Mouse (Mus musculus) MEL (cell line): Measurements from ENCODE around the gene Zfp768. TPM values are rescaled to one million over a fixed set of nuclear protein-coding genes. Genes with fewer than 3 reads are reported as not detected.

Source experiments
- DNase-seq: peaks from one replicate; pipeline ENCODE4 v3.0.0; 2011; ENCODE audit warnings: low read depth, low spot score
- H3K27ac ChIP-seq: 2 replicates; pipeline ENCODE4 v1.5.1; 2012; ENCODE audit warnings: low read depth, mild to moderate bottlenecking, control low read depth, low read length, moderate library complexity; ENCODE audit not compliant: control insufficient read depth
- H3K27me3 ChIP-seq, 2 experiments: fragments of 150-350 bp in 1 of 2; sonication (generic) in 1 of 2; 2 replicates each; pipeline ENCODE4 v1.6.1; 2012; ENCODE audit warnings: low read length in 2 of 2, mild to moderate bottlenecking in 2 of 2, improper control_type of control experiment in 1 of 2, moderate library complexity in 1 of 2; ENCODE audit not compliant: insufficient read depth in 2 of 2, control insufficient read depth in 1 of 2
- H3K36me3 ChIP-seq, 2 experiments: 2 replicates each; pipeline ENCODE4 v1.6.1; 2012 to 2014; ENCODE audit warnings: low read length in 2 of 2, improper control_type of control experiment in 1 of 2, inconsistent platforms in 1 of 2, mild to moderate bottlenecking in 1 of 2; ENCODE audit not compliant: insufficient read depth in 2 of 2, control insufficient read depth in 1 of 2
- H3K4me1 ChIP-seq, 2 experiments: fragments of 150-350 bp in 1 of 2; sonication (generic) in 1 of 2; 2 replicates each; pipeline ENCODE4 v1.6.1; 2012; ENCODE audit warnings: low read length in 2 of 2, improper control_type of control experiment in 1 of 2, mild to moderate bottlenecking in 1 of 2; ENCODE audit not compliant: insufficient read depth in 2 of 2, control insufficient read depth in 1 of 2
- H3K4me3 ChIP-seq, 2 experiments: fragments of 150-350 bp in 1 of 2; sonication (generic) in 1 of 2; 2 replicates each; pipeline ENCODE4 v1.5.1; 2012; ENCODE audit warnings: low read depth in 2 of 2, low read length in 2 of 2, mild to moderate bottlenecking in 2 of 2, moderate library complexity in 2 of 2, control low read depth in 1 of 2, improper control_type of control experiment in 1 of 2; ENCODE audit not compliant: control insufficient read depth in 1 of 2, insufficient read depth in 1 of 2
- H3K79me2 ChIP-seq: 2 replicates; pipeline ENCODE4 v1.6.1; 2012; ENCODE audit warnings: mild to moderate bottlenecking, low read length, moderate library complexity; ENCODE audit not compliant: control insufficient read depth, poor library complexity, insufficient read depth
- H3K9ac ChIP-seq: 2 replicates; pipeline ENCODE4 v1.6.1; 2012; ENCODE audit warnings: low read depth, mild to moderate bottlenecking, control low read depth, low read length, moderate library complexity; ENCODE audit not compliant: control insufficient read depth, poor library complexity, severe bottlenecking
- H3K9me3 ChIP-seq: fragments of 150-350 bp; sonication (generic); replicated peaks from 2 replicates; pipeline ENCODE4 v1.6.1; 2012; ENCODE audit warnings: mild to moderate bottlenecking, low read length, improper control_type of control experiment, moderate library complexity; ENCODE audit not compliant: insufficient read depth
- BHLHE40 ChIP-seq: IDR thresholded peaks from 2 replicates; pipeline ENCODE4 v1.6.1; 2012; ENCODE audit warnings: low read depth, mild to moderate bottlenecking, inconsistent platforms, low read length, improper control_type of control experiment, borderline replicate concordance
- CHD2 ChIP-seq: IDR thresholded peaks from 2 replicates; pipeline ENCODE4 v1.6.1; 2011; ENCODE audit warnings: low read length, improper control_type of control experiment
- CTCF ChIP-seq, 3 experiments: IDR thresholded peaks in 2 of 3; conservative IDR thresholded peaks in 1 of 3; 2 replicates each; pipeline ENCODE4 v1.5.1; 2011 to 2012; ENCODE audit warnings: low read length in 3 of 3, low read depth in 2 of 3, mild to moderate bottlenecking in 2 of 3, improper control_type of control experiment in 1 of 3, inconsistent platforms in 1 of 3, mixed read lengths in 1 of 3, moderate library complexity in 1 of 3; ENCODE audit not compliant: control insufficient read depth in 1 of 3, insufficient read depth in 1 of 3, poor library complexity in 1 of 3, severe bottlenecking in 1 of 3
- E2F4 ChIP-seq: IDR thresholded peaks from 2 replicates; pipeline ENCODE4 v1.6.1; 2011; ENCODE audit warnings: low read depth, low read length, improper control_type of control experiment, borderline replicate concordance
- ELF1 ChIP-seq: IDR thresholded peaks from 2 replicates; pipeline ENCODE4 v1.6.1; 2014; ENCODE audit warnings: low read depth, mild to moderate bottlenecking, inconsistent platforms, low read length, improper control_type of control experiment, moderate library complexity
- EP300 ChIP-seq, 2 experiments: IDR thresholded peaks; 2 replicates each; pipeline ENCODE4 v1.6.1; 2011; ENCODE audit warnings: improper control_type of control experiment in 2 of 2, low read length in 2 of 2, low read depth in 1 of 2, mild to moderate bottlenecking in 1 of 2
- ETS1 ChIP-seq: IDR thresholded peaks from 2 replicates; pipeline ENCODE4 v1.6.1; 2012; ENCODE audit warnings: low read depth, mild to moderate bottlenecking, inconsistent platforms, low read length, improper control_type of control experiment, moderate library complexity
- GABPA ChIP-seq: IDR thresholded peaks from 2 replicates; pipeline ENCODE4 v1.6.1; 2012; ENCODE audit warnings: low read depth, mild to moderate bottlenecking, inconsistent platforms, low read length, improper control_type of control experiment, moderate library complexity
- GATA1 ChIP-seq: IDR thresholded peaks from 2 replicates; pipeline ENCODE4 v1.6.1; 2011; ENCODE audit warnings: low read depth, low read length, improper control_type of control experiment
- HCFC1 ChIP-seq: IDR thresholded peaks from 2 replicates; pipeline ENCODE4 v1.6.1; 2012; ENCODE audit warnings: low read depth, mild to moderate bottlenecking, inconsistent platforms, low read length, improper control_type of control experiment, moderate library complexity
- JUND ChIP-seq: IDR thresholded peaks from 2 replicates; pipeline ENCODE4 v1.6.1; 2011; ENCODE audit warnings: low read depth, mild to moderate bottlenecking, improper control_type of control experiment, low read length
- KAT2A ChIP-seq: conservative IDR thresholded peaks from 2 replicates; pipeline ENCODE4 v1.6.1; 2012; ENCODE audit warnings: low read depth, low read length, improper control_type of control experiment, inconsistent platforms
- MAFK ChIP-seq: IDR thresholded peaks from 2 replicates; pipeline ENCODE4 v1.6.1; 2011; ENCODE audit warnings: low read depth, mild to moderate bottlenecking, low read length, improper control_type of control experiment, borderline replicate concordance
- MAX ChIP-seq: IDR thresholded peaks from 2 replicates; pipeline ENCODE4 v1.6.1; 2011; ENCODE audit warnings: low read length, improper control_type of control experiment
- MAZ ChIP-seq: IDR thresholded peaks from 2 replicates; pipeline ENCODE4 v1.6.1; 2012; ENCODE audit warnings: low read depth, mild to moderate bottlenecking, inconsistent platforms, low read length, improper control_type of control experiment
- MEF2A ChIP-seq: IDR thresholded peaks from 2 replicates; pipeline ENCODE4 v1.6.1; 2014; ENCODE audit warnings: low read depth, mild to moderate bottlenecking, inconsistent platforms, low read length, improper control_type of control experiment; ENCODE audit not compliant: poor library complexity, insufficient replicate concordance, severe bottlenecking; ENCODE audit errors: extremely low read depth
- MXI1 ChIP-seq: IDR thresholded peaks from 2 replicates; pipeline ENCODE4 v1.6.1; 2011; ENCODE audit warnings: mild to moderate bottlenecking, low read depth, low read length, improper control_type of control experiment
- MYB ChIP-seq: IDR thresholded peaks from 2 replicates; pipeline ENCODE4 v1.6.1; 2011; ENCODE audit warnings: mild to moderate bottlenecking, low read depth, low read length, improper control_type of control experiment
- MYC ChIP-seq: IDR thresholded peaks from 2 replicates; pipeline ENCODE4 v1.6.1; 2011; ENCODE audit warnings: low read depth, mild to moderate bottlenecking, low read length, improper control_type of control experiment, moderate library complexity
- NELFE ChIP-seq: IDR thresholded peaks from 2 replicates; pipeline ENCODE4 v1.6.1; 2011; ENCODE audit warnings: low read depth, low read length, improper control_type of control experiment
- NRF1 ChIP-seq: IDR thresholded peaks from 2 replicates; pipeline ENCODE4 v1.6.1; 2014; ENCODE audit warnings: low read depth, mild to moderate bottlenecking, inconsistent platforms, low read length, improper control_type of control experiment, moderate library complexity; ENCODE audit not compliant: poor library complexity, insufficient read depth, severe bottlenecking
- POLR2A ChIP-seq, 2 experiments: IDR thresholded peaks; 2 replicates each; pipeline ENCODE4 v1.6.1; 2011 to 2012; ENCODE audit warnings: low read length in 2 of 2, mild to moderate bottlenecking in 2 of 2, control low read depth in 1 of 2, improper control_type of control experiment in 1 of 2, low read depth in 1 of 2, moderate library complexity in 1 of 2; ENCODE audit not compliant: control insufficient read depth in 1 of 2, insufficient read depth in 1 of 2, poor library complexity in 1 of 2
- POLR2AphosphoS2 ChIP-seq: IDR thresholded peaks from 2 replicates; pipeline ENCODE4 v1.6.1; 2011; ENCODE audit warnings: low read length, improper control_type of control experiment
- POLR2AphosphoS5 ChIP-seq: IDR thresholded peaks from 2 replicates; pipeline ENCODE4 v1.6.1; 2012; ENCODE audit warnings: low read depth, borderline replicate concordance, mild to moderate bottlenecking, inconsistent platforms, low read length, moderate library complexity, mixed read lengths
- RAD21 ChIP-seq: IDR thresholded peaks from 2 replicates; pipeline ENCODE4 v1.6.1; 2011; ENCODE audit warnings: mild to moderate bottlenecking, low read depth, low read length, improper control_type of control experiment
- RCOR1 ChIP-seq: IDR thresholded peaks from 2 replicates; pipeline ENCODE4 v1.6.1; 2012; ENCODE audit warnings: low read depth, mild to moderate bottlenecking, inconsistent platforms, low read length, improper control_type of control experiment
- SIN3A ChIP-seq: IDR thresholded peaks from 2 replicates; pipeline ENCODE4 v1.6.1; 2012; ENCODE audit warnings: low read length, improper control_type of control experiment, inconsistent platforms
- SMC3 ChIP-seq: IDR thresholded peaks from 2 replicates; pipeline ENCODE4 v1.6.1; 2011; ENCODE audit warnings: low read depth, low read length, improper control_type of control experiment
- TAL1 ChIP-seq: IDR thresholded peaks from 2 replicates; pipeline ENCODE4 v1.6.1; 2012; ENCODE audit warnings: mild to moderate bottlenecking, inconsistent platforms, low read length, moderate library complexity, mixed read lengths
- TBP ChIP-seq: IDR thresholded peaks from 2 replicates; pipeline ENCODE4 v1.8.0; 2011; ENCODE audit warnings: low read depth, low read length, improper control_type of control experiment
- TCF12 ChIP-seq: IDR thresholded peaks from 2 replicates; pipeline ENCODE4 v1.6.1; 2014; ENCODE audit warnings: low read depth, mild to moderate bottlenecking, inconsistent platforms, low read length, improper control_type of control experiment, moderate library complexity
- UBTF ChIP-seq: IDR thresholded peaks from 2 replicates; pipeline ENCODE4 v1.6.1; 2012; ENCODE audit warnings: low read depth, mild to moderate bottlenecking, inconsistent platforms, low read length, improper control_type of control experiment, moderate library complexity, borderline replicate concordance; ENCODE audit not compliant: insufficient read depth
- USF1 ChIP-seq: IDR thresholded peaks from 2 replicates; pipeline ENCODE4 v1.6.1; 2014; ENCODE audit warnings: low read depth, mild to moderate bottlenecking, inconsistent platforms, low read length, improper control_type of control experiment, moderate library complexity
- ZC3H11A ChIP-seq: IDR thresholded peaks from 2 replicates; pipeline ENCODE4 v1.6.1; 2012; ENCODE audit warnings: low read depth, mild to moderate bottlenecking, inconsistent platforms, low read length, improper control_type of control experiment
- ZKSCAN1 ChIP-seq: IDR thresholded peaks from 2 replicates; pipeline ENCODE4 v1.6.1; 2012; ENCODE audit warnings: low read depth, mild to moderate bottlenecking, inconsistent platforms, low read length, improper control_type of control experiment, moderate library complexity
- ZMIZ1 ChIP-seq: IDR thresholded peaks from 2 replicates; pipeline ENCODE4 v1.6.1; 2012; ENCODE audit warnings: low read depth, mild to moderate bottlenecking, inconsistent platforms, low read length, improper control_type of control experiment, moderate library complexity
- ZNF384 ChIP-seq: IDR thresholded peaks from 2 replicates; pipeline ENCODE4 v1.6.1; 2012; ENCODE audit warnings: low read depth, mild to moderate bottlenecking, inconsistent platforms, low read length, improper control_type of control experiment
- polyA plus RNA-seq, 2 experiments: library from polyadenylated mRNA; stranded (reverse) in 1 of 2; unstranded in 1 of 2; fragments of >175 nt in 1 of 2; fragments of >200 nt in 1 of 2; gene quantifications; 2 replicates each; pipeline versions ENCODE4 v1.2.1 to v1.2.4; 2012; ENCODE audit warnings: low replicate concordance in 2 of 2, low read depth in 1 of 2; ENCODE audit not compliant: insufficient read length in 2 of 2, insufficient read depth in 1 of 2, missing spikeins in 1 of 2
- total RNA-seq: library from RNA; depleted of rRNA; stranded (reverse); fragments of 300-350 nt; gene quantifications from 2 replicates; pipeline ENCODE4 v1.2.3, GENCODE M21; 2012

The Zfp768 gene
- total and polyA plus RNA-seq, 3 experiments: 5.4 to 12.0 TPM; not detected in 1

- Histone ChIP-seq H3K9ac (no peak overlapping the region), H3K36me3 (peaks cover 0 to 25% of the 10 kb centered on the region in 2 experiments; a peak in 2 of 4 replicates), H3K27ac (peak overlapping the region; percentile 82), H3K4me1 (peaks cover 14 to 27% of the 10 kb centered on the region in 2 experiments), H3K4me3 (0 out of 4 replicates have a peak overlapping the region, but pooled peaks of 1 of the 2 experiments have one; percentile 3), H3K9me3 (no peaks in the 10 kb centered on the region), H3K79me2 (peaks cover 2% of the 10 kb centered on the region; the same call in 1 of the 2 replicates), H3K27me3 (no peaks in the 10 kb centered on the region)
- no peak for DNase-seq
- TF ChIP-seq MEF2A (no peak), HCFC1 (peak; percentile 52; the same call in 1 of the 2 replicates), MAX (0 out of 2 replicates have a peak, but pooled peaks have one; percentile 36), MAFK (no peak), TCF12 (peak; percentile 75), POLR2A (IDR thresholded peaks at IDR 0.05; ENCODE audit: control insufficient read depth in 1 of 2, insufficient read depth in 1 of 2, low read depth in 1 of 2, low read length in 2 of 2, poor library complexity in 1 of 2) (no peak), BHLHE40 (no peak), CTCF (IDR thresholded peaks at IDR 0.05 in 2 of 3, conservative IDR thresholded peaks at IDR 0.05 in 1 of 3; ENCODE audit: control insufficient read depth in 1 of 3, insufficient read depth in 1 of 3, low read depth in 2 of 3, low read length in 3 of 3, poor library complexity in 1 of 3, severe bottlenecking in 1 of 3) (no peak), SMC3 (no peak), RCOR1 (peak; percentile 88), ELF1 (no peak), NELFE (no peak), GATA1 (peak; percentile 97), E2F4 (no peak), USF1 (no peak), TAL1 (peak; percentile 23; the same call in 1 of the 2 replicates), MAZ (0 out of 2 replicates have a peak, but pooled peaks have one; percentile 22), RAD21 (no peak), MYC (peak; percentile 78; the same call in 1 of the 2 replicates), KAT2A (no peak), ZMIZ1 (no peak), CHD2 (no peak), ETS1 (peak; percentile 80), TBP (no peak), ZKSCAN1 (no peak), NRF1 (no peak), JUND (no peak), POLR2AphosphoS5 (no peak), MYB (no peak), GABPA (no peak), POLR2AphosphoS2 (no peak), SIN3A (peak; percentile 73), UBTF (no peak), EP300 (IDR thresholded peaks at IDR 0.05; ENCODE audit: low read depth in 1 of 2, low read length in 2 of 2) (peak; percentile 82 to 98), MXI1 (peak; percentile 25; the same call in 1 of the 2 replicates), ZC3H11A (peak; percentile 17; the same call in 1 of the 2 replicates), ZNF384 (no peak)
Observed at GRCm38 (mm10) chr7:127378310-127378921, 33.0 kb upstream of the Zfp768 start.
